Mouse (Mus musculus) spleen, postnatal 14 days (tissue): ENCODE data around the gene Lin7b.
A peak's percentile ranks its signal among the peaks of the same experiment; 100 is the strongest.
"Not testable (repeated sequence)": the region's sequence is repeated elsewhere in the genome, so short reads cannot be mapped to it uniquely, and the experiment has no call there.

Experiments
- DNase-seq, 2 experiments: peaks; one replicate each; pipeline ENCODE4 v3.0.0; 2021 to 2022; ENCODE audit warnings: low spot score in 2 of 2

The Lin7b gene

GRCm38 (mm10) chr7:45395578-45396336, 25.4 kb upstream of the Lin7b start, which contains the start of gene Snrnp70:
Snrnp70 (minus strand) TSS chr7:45395742.
- peak; percentile 100 for DNase-seq

GRCm38 (mm10) chr7:45395129-45395541, 24.8 kb upstream of the Lin7b start:
- DNase-seq = no peak

GRCm38 (mm10) chr7:45386077-45386476, 15.7 kb upstream of the Lin7b start:
- DNase-seq = no peak

- no peak for DNase-seq
Measured at GRCm38 (mm10) chr7:45376057-45376456, 5.7 kb upstream of the Lin7b start.

- DNase-seq = no peak
Measured at GRCm38 (mm10) chr7:45374620-45375019, 4.2 kb upstream of the Lin7b start.

- DNase-seq = no peak
Measured at GRCm38 (mm10) chr7:45372371-45372770, 2.0 kb upstream of the Lin7b start.

- peak in 1 of 2 experiments; percentile 6 for DNase-seq
Measured at GRCm38 (mm10) chr7:45369836-45370474, 428 bp downstream of the Lin7b start.

- DNase-seq = no peak
Measured at GRCm38 (mm10) chr7:45369022-45369745, 1.2 kb downstream of the Lin7b start.

GRCm38 (mm10) chr7:45368178-45368577, 2.2 kb downstream of the Lin7b start:
- DNase-seq = no peak

GRCm38 (mm10) chr7:45367020-45367880, 3.1 kb downstream of the Lin7b start:
- DNase-seq = peak; percentile 96 to 97

GRCm38 (mm10) chr7:45366652-45367019, 3.7 kb downstream of the Lin7b start, which contains the start of gene Ppfia3:
Ppfia3 (minus strand) TSS chr7:45367019.
- DNase-seq = no peak

- DNase-seq = no peak
Measured at GRCm38 (mm10) chr7:45365742-45366651, 4.4 kb downstream of the Lin7b start.

- no peak for DNase-seq
Measured at GRCm38 (mm10) chr7:45363983-45364382, 6.4 kb downstream of the Lin7b start.

GRCm38 (mm10) chr7:45362801-45363200, 7.6 kb downstream of the Lin7b start:
- DNase-seq = no peak

- peak; percentile 56 to 67 for DNase-seq
Measured at GRCm38 (mm10) chr7:45361243-45361804, 9.1 kb downstream of the Lin7b start.

- DNase-seq = no peak
Measured at GRCm38 (mm10) chr7:45360404-45361125, 9.8 kb downstream of the Lin7b start.

GRCm38 (mm10) chr7:45359081-45359480, 11.3 kb downstream of the Lin7b start:
- not testable (repeated sequence) for DNase-seq

- DNase-seq = no peak
Measured at GRCm38 (mm10) chr7:45356087-45356486, 14.3 kb downstream of the Lin7b start.

- DNase-seq = no peak
Measured at GRCm38 (mm10) chr7:45355318-45356020, 14.9 kb downstream of the Lin7b start.
